Mouse (Mus musculus): Measurements from ENCODE around the gene Cep89.

GRCm38 (mm10) chr7:35447501-35447900, 50.7 kb downstream of the Cep89 start:
- TF ChIP-seq GATA1 (IDR thresholded peaks at IDR 0.05; ENCODE audit: low read length), result no peak
- TF ChIP-seq TAL1 (IDR thresholded peaks at IDR 0.05; ENCODE audit: low read length), result no peak
